Mouse (Mus musculus) kidney, embryonic 14.5 days (tissue): ENCODE data around the gene Rpusd1. TPM values are rescaled to one million over a fixed set of nuclear protein-coding genes. Genes with fewer than 3 reads are reported as not detected.

Experiments used
- ATAC-seq: fragments of 200-750 bp; cut with Nextera tagmentation; 2 replicates; pipeline ENCODE4 v1.8.0; 2017; ENCODE audit warnings: moderate number of reproducible peaks, mild to moderate bottlenecking, moderate TSS enrichment, moderate library complexity; ENCODE audit not compliant: low FRiP score, low TSS enrichment
- H3K27ac ChIP-seq: fragments of 300-500 bp; sonication (generic); 2 replicates; pipeline ENCODE4 v1.5.1; 2014; ENCODE audit warnings: low read depth, mild to moderate bottlenecking, low read length, moderate library complexity, mixed read lengths
- H3K27me3 ChIP-seq: fragments of 300-500 bp; sonication (generic); 2 replicates; pipeline ENCODE4 v1.6.1; 2014; ENCODE audit warnings: mild to moderate bottlenecking, low read length; ENCODE audit not compliant: control insufficient read depth, insufficient read depth
- H3K36me3 ChIP-seq: fragments of 300-500 bp; sonication (generic); 2 replicates; pipeline ENCODE4 v1.6.1; 2014; ENCODE audit warnings: low read length, mixed read lengths; ENCODE audit not compliant: control insufficient read depth, insufficient read depth
- H3K4me1 ChIP-seq: fragments of 300-500 bp; sonication (generic); 2 replicates; pipeline ENCODE4 v1.6.1; 2014; ENCODE audit warnings: low read length, mixed read lengths; ENCODE audit not compliant: control insufficient read depth, insufficient read depth
- H3K4me2 ChIP-seq: fragments of 300-500 bp; sonication (generic); replicated peaks from 2 replicates; pipeline ENCODE4 v1.6.1; 2014; ENCODE audit warnings: low read depth, mild to moderate bottlenecking, low read length
- H3K4me3 ChIP-seq: fragments of 300-500 bp; sonication (generic); 2 replicates; pipeline ENCODE4 v1.5.1; 2014; ENCODE audit warnings: mild to moderate bottlenecking, low read length
- H3K9ac ChIP-seq: fragments of 300-500 bp; sonication (generic); 2 replicates; pipeline ENCODE4 v1.6.1; 2014; ENCODE audit warnings: low read depth, mild to moderate bottlenecking, low read length, moderate library complexity
- H3K9me3 ChIP-seq: fragments of 300-500 bp; sonication (generic); 2 replicates; pipeline ENCODE4 v1.6.1; 2016; ENCODE audit warnings: low read length; ENCODE audit not compliant: control insufficient read depth
- WGBS: fragments of 180-500 bp; shearing (Covaris S2); extraction: QIAGEN DNeasy Blood & Tissue Kit; methylation state at CpG from one replicate; pipeline ENCODE4 v1.1.7; 2014; 5-methylcytosine and 5-hydroxymethylcytosine counted together
- polyA plus RNA-seq: library from polyadenylated mRNA; unstranded; fragments of >200 nt; fragmentation: Nextera tagmentation; extraction: Ambion mirVana; gene quantifications from 2 replicates; pipeline ENCODE4 v1.2.1, GENCODE M21; 2014

Gene Rpusd1
- 21.6 and 22.1 TPM in 2 replicates for polyA plus RNA-seq

DNA sequence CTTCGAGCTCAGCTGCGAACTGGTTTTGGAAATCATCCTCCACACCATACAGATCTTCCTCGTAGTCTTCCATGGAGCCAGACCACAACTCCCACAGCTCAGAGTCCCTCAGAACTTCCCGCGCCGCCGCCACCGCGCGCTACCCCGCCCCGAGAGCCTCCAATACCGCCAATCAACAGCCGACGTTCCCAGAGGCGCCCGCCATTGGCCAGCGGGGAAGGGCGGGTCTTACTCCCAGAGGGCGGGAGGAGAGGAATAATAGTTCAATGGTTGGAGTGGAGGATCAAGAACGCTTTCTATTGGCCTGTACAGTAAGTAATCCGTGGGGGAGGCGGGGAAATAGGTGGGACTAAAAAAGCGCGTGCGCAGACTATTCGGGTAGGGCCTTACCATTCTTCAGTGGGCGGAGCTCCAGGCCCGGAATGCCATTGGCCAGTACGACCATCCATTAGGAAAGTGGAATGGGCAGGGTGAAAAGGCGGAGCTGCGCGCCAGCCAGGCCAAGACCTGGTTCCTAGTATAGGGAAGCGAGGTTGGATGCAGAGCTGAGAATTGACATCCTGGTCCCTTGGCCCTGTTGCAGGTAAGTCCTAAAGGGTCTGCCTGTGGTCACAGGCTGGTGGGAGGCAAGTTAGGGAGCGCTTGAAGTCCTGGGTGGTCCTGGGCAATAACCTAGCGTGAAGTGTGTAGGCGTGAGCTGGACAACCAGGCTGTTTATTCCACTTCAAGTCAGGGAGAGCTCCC, at the start of gene Rpusd1, which contains the start of gene Chtf18:
TSS of gene Rpusd1 (plus strand) at position 406 of the 744 bp plus-strand sequence.
TSS of gene Chtf18 (minus strand) at position 155 of the 744 bp plus-strand sequence.
- H3K36me3 ChIP-seq, result peaks cover 15% of the 10 kb centered on the region
- peak within 1 kb of the TSS; percentile 95 for H3K4me2 ChIP-seq
- no peak within 1 kb of the TSS for H3K27ac ChIP-seq
- H3K4me3 ChIP-seq, result peak within 1 kb of the TSS; percentile 73
- 0% methylated on average over 37 of the region's 37 CpGs for WGBS
- peaks cover 16% of the 10 kb centered on the region for H3K4me1 ChIP-seq
- ATAC-seq, result peak; percentile 98
- peak within 1 kb of the TSS; percentile 80 for H3K9ac ChIP-seq
- H3K27me3 ChIP-seq, result no peaks in the 10 kb centered on the region
- no peaks in the 10 kb centered on the region for H3K9me3 ChIP-seq

DNA sequence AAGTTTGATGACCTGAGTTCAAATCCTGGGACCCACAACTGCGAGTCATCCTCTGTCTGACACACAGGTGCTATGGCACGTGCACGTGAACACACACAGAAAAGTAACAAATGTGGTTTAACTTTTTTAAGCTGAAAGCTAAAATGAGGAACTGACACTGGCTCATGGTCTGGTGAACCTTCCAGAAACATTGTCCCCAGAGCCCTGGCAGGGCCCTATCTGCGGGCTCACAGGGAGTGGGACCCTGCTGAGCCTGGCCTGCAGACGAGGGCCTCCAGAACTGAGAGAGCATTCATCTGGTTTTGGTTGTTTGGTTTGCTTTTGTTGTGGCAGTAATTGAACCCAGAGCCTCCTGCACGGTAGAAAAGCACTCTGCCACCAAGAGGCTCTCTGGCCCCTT, 49.5 kb upstream of the Rpusd1 start:
- no peak for ATAC-seq
- no peak overlapping the region for H3K27ac ChIP-seq
- WGBS, result 64% methylated on average over 6 of the region's 6 CpGs

DNA sequence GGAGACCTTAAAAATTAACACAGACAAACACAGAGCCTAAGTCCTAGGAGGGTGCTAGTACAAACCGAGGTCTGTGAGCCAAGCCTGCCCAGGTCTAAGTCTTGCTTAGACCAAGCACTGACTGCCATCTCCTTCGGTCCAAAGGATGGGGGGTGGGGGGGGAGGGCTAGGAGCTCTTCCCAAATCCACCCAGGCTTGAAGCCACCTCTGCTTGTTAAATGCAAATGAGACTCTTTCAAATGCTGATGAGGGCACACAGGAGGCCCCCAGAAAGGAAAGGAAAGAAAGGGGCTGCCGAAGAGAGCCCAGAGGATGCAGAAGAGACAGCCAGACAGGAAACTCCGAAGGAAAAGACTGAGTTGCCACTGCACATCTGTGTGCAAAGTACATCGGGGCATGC, 47.7 kb upstream of the Rpusd1 start:
- ATAC-seq, result no peak

More for the DNA sequence above, 49.5 kb upstream of the Rpusd1 start:
- Histone ChIP-seq H3K36me3 (no peaks in the 10 kb centered on the region), H3K9me3 (peaks cover 5% of the 10 kb centered on the region; the same call in 1 of the 2 replicates), H3K4me3 (no peak overlapping the region), H3K27me3 (no peaks in the 10 kb centered on the region), H3K9ac (no peak overlapping the region), H3K4me1 (no peaks in the 10 kb centered on the region), H3K4me2 (no peak overlapping the region)

DNA sequence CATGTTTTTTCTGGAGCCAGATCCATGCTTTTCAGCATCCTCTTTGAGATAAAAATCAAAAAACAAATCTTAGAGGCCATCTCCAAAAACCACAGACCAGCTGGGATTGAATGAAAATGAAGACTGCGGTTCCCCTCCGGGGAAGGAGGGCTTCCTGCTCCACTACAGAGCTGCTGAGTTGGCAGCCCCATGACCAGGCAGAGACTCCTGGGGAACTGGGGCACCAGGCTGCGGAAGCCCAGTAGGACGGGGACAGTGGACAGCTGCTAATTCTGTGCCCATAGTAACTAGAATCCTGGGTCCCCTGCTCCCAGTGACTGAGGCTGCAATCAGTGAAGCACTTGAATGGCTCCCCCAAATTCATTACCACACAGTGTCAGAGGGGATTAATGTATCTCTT, 45.8 kb upstream of the Rpusd1 start:
- no peak overlapping the region for H3K4me3 ChIP-seq
- 80% methylated on average over 4 of the region's 4 CpGs for WGBS
- no peaks in the 10 kb centered on the region for H3K9me3 ChIP-seq
- H3K9ac ChIP-seq, result no peak overlapping the region
- no peaks in the 10 kb centered on the region for H3K36me3 ChIP-seq
- no peak overlapping the region for H3K4me2 ChIP-seq
- no peak overlapping the region for H3K27ac ChIP-seq
- ATAC-seq, result no peak
- no peaks in the 10 kb centered on the region for H3K27me3 ChIP-seq
- H3K4me1 ChIP-seq, result no peaks in the 10 kb centered on the region

More for the DNA sequence above, 47.7 kb upstream of the Rpusd1 start:
- no peak overlapping the region for H3K9ac ChIP-seq
- no peaks in the 10 kb centered on the region for H3K27me3 ChIP-seq
- H3K36me3 ChIP-seq, result no peaks in the 10 kb centered on the region
- H3K9me3 ChIP-seq, result peaks cover 5% of the 10 kb centered on the region; the same call in 1 of the 2 replicates
- no peaks in the 10 kb centered on the region for H3K4me1 ChIP-seq
- H3K27ac ChIP-seq, result no peak overlapping the region
- WGBS, result 11% methylated on average over 5 of the region's 5 CpGs
- H3K4me3 ChIP-seq, result no peak overlapping the region
- no peak overlapping the region for H3K4me2 ChIP-seq

DNA sequence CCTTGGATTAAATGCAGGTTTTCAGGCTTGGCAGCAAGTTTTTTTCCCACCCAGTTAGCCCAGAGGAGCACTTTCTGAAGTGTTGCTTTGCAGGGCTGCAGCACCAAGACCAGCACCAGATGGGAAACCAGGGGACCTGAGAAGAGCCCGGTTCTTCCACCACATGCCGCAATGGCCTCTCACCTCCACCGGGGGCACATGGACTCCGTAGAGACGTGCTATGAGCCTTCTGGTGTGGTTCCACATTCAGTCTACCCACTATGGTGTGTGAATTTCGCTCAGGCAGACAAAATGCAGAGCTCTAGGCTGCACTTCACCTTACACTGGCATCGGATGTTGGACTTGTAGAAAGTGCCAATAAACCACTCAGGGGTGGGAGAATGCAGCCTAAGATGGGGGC, 41.1 kb upstream of the Rpusd1 start:
- Histone ChIP-seq H3K27me3 (no peaks in the 10 kb centered on the region), H3K4me1 (no peaks in the 10 kb centered on the region), H3K9ac (no peak overlapping the region), H3K4me3 (no peak overlapping the region), H3K4me2 (no peak overlapping the region), H3K27ac (no peak overlapping the region), H3K9me3 (no peaks in the 10 kb centered on the region), H3K36me3 (no peaks in the 10 kb centered on the region)
- ATAC-seq, result no peak
- 44% methylated on average over 7 of the region's 7 CpGs for WGBS

DNA sequence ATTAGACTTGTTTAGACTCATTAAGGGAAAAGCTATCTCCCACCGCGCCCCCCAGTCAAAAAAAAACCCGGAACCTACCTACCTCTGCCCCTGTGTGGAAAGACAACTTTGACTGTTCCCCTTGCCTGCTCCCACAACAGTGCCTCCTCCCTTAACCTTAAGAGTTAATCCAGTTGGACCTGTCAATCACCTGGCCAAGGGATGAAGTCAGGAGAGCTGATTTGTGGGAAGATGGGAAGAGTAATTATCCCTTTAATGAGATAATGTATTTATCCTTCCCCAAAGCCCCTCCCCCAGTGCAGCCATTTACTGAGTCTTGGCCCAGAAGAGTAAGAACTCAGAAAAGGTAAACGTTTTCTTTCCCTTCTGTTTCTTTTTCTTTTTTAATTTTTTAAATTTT, 38.5 kb upstream of the Rpusd1 start:
- no peak overlapping the region for H3K4me3 ChIP-seq
- H3K36me3 ChIP-seq, result no peaks in the 10 kb centered on the region
- no peak overlapping the region for H3K27ac ChIP-seq
- WGBS, result 73% methylated on average over 4 of the region's 4 CpGs
- H3K27me3 ChIP-seq, result no peaks in the 10 kb centered on the region
- no peak overlapping the region for H3K4me2 ChIP-seq
- H3K9ac ChIP-seq, result no peak overlapping the region
- no peaks in the 10 kb centered on the region for H3K9me3 ChIP-seq
- H3K4me1 ChIP-seq, result no peaks in the 10 kb centered on the region
- ATAC-seq, result no peak

DNA sequence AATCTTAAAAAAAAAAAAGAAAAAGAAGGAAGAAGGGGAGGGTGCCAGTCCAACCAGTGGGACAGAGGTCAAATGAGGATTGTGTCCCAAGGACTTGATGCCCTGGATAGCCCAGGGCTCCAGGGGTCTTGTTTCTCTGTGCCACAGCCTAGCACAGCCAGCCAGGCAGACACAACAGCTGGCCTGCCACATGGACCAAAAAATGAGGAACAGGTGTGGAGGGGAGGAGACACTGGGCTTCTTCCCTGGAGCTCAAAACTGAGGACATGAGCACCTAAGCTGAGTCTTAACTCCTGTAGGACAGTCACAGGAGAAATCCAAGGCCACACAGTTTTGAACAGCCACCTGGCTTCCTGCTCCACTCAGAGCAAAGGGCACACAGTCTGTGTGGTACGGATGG, 31.2 kb upstream of the Rpusd1 start:
- Histone ChIP-seq H3K27me3 (no peaks in the 10 kb centered on the region), H3K4me1 (no peaks in the 10 kb centered on the region), H3K4me2 (no peak overlapping the region), H3K36me3 (no peaks in the 10 kb centered on the region), H3K9ac (no peak overlapping the region), H3K9me3 (no peaks in the 10 kb centered on the region), H3K4me3 (no peak overlapping the region), H3K27ac (no peak overlapping the region)
- ATAC-seq, result no peak
- 24% methylated on average over 1 of the region's 1 CpGs for WGBS

DNA sequence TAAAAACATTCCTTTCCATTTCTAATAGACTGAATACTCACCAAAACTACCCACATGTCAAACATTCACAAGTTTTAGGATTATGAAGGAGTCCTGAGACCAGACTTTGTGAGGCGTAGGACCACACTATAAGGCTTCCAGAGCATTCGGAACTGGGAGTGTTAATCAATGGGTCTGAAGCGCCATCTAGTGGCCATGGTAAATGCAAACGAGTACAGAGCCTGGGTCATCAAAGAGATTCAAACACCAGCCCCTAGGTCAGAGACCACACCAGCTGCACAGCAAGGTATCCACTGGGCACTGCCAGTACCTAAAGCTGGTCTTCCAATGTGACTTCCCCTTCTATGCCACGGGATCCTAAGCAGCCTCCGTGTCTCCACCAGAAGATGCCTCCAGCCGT, 29.0 kb upstream of the Rpusd1 start:
- 12% methylated on average over 7 of the region's 7 CpGs for whole genome bisulfite sequencing
- no peaks in the 10 kb centered on the region for H3K9me3 ChIP-seq
- peak; percentile 43; the same call in 1 of the 2 replicates for ATAC-seq
- no peak overlapping the region for H3K4me3 ChIP-seq
- no peak overlapping the region for H3K27ac ChIP-seq
- H3K9ac ChIP-seq, result no peak overlapping the region
- no peaks in the 10 kb centered on the region for H3K4me1 ChIP-seq
- H3K36me3 ChIP-seq, result no peaks in the 10 kb centered on the region
- H3K4me2 ChIP-seq, result no peak overlapping the region
- H3K27me3 ChIP-seq, result no peaks in the 10 kb centered on the region

DNA sequence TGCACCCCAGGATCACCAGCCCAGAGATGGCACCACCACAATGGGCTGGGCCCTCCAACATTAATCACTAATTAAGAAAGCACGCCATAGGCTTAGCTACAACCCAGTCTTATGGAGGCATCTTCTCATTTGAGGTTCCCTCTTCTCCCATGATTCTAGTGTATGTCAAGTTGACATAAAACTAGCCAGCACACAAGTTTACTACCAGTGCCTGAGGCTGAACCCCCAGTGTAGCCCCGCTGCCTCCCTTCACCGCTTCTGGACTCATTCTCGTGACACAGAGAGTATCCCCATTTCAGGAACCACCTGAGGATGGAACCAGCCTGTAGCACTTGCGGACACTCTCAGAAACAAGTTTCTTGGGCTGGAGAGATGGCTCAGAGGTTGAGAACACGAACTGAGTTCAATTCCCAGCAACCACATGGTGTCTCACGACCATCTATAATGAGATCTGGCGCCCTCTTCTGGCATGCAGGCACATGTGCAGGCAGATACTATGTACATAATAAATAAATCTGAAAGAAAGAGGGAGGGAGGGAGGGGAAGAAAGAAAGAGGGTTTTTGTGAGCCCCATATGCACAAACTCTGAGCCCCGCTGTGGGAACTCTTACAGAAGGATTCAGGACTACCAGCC, 26.5 kb upstream of the Rpusd1 start:
- no peak for ATAC-seq
- H3K4me1 ChIP-seq, result no peaks in the 10 kb centered on the region
- no peak overlapping the region for H3K4me3 ChIP-seq
- no peaks in the 10 kb centered on the region for H3K27me3 ChIP-seq
- H3K9ac ChIP-seq, result no peak overlapping the region
- H3K27ac ChIP-seq, result no peak overlapping the region
- no peaks in the 10 kb centered on the region for H3K9me3 ChIP-seq
- no peaks in the 10 kb centered on the region for H3K36me3 ChIP-seq
- WGBS, result 59% methylated on average over 9 of the region's 9 CpGs
- no peak overlapping the region for H3K4me2 ChIP-seq
